Mouse (Mus musculus) thymus, adult 2 months (tissue): ENCODE results near the gene Gm21958.

Source experiments
- CTCF ChIP-seq: fragments of 200-500 bp; IDR thresholded peaks from 2 replicates; pipeline ENCODE4 v1.5.1; 2012; ENCODE audit warnings: mild to moderate bottlenecking, control low read depth, low read length, moderate library complexity, borderline replicate concordance; ENCODE audit not compliant: control insufficient read depth, poor library complexity, insufficient read depth; ENCODE audit errors: extremely low read depth
- POLR2A ChIP-seq: fragments of 200-500 bp; IDR thresholded peaks from 2 replicates; pipeline ENCODE4 v1.6.1; 2012; ENCODE audit warnings: mild to moderate bottlenecking, low read length, control low read depth, moderate library complexity; ENCODE audit not compliant: control insufficient read depth, poor library complexity, insufficient read depth; ENCODE audit errors: extremely low read depth

- TF ChIP-seq CTCF (no peak), POLR2A (no peak)
Observed at GRCm38 (mm10) chr3:54669559-54669958, 44.6 kb downstream of the Gm21958 start.
